Mouse (Mus musculus): ENCODE measurements around the gene Ly6g6f.

Ly6g6f gene

GRCm38 (mm10) chr17:35105740-35106389 is 20.5 kb upstream of the Ly6g6f start:
- no peak for DNase-seq (ENCODE audit: low read depth)

DNA sequence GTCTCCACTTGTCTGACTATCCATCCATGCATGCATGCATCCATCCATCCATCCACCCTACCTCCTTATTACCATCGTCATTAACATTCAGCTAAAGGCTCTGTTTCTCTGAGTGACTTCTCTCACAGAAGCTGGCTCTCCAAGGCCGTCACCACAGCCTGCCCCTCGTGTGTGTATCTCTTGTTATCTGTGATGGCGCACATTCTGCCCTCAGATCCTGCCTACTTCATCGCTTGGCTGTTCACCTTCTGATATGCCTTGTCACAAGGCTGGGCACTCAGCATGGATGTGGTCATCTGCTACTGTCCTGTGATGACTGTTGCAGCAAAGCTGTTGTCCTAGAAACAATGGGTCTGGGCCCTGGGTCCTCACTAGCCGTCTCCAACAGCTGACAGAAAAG is 19.3 kb upstream of the Ly6g6f start:
- peak; percentile 74 for DNase-seq (ENCODE audit: low read depth)

DNA sequence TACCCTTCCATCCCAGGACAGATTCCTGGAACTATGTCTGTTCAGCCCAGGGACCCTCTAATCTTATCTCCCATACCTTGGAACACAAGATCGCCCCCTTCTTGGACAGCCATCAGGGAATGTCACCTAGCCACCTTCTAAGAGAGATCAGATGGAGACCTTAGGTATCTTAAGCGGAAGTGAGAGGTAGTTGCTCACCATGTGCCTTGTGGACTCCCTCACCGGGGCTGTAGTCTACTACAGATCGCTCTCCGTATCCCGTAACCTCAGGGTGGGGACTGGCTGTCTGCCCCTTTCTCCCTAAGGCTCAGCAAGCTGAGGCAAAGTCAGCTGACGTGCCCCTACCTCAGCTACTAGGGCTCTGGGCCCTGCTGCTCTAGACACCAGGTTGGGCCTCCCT is 18.7 kb upstream of the Ly6g6f start:
- no peak for DNase-seq (ENCODE audit: low read depth)

GRCm38 (mm10) chr17:35103221-35103690 is 17.8 kb upstream of the Ly6g6f start:
- DNase-seq (ENCODE audit: low read depth): no peak

DNA sequence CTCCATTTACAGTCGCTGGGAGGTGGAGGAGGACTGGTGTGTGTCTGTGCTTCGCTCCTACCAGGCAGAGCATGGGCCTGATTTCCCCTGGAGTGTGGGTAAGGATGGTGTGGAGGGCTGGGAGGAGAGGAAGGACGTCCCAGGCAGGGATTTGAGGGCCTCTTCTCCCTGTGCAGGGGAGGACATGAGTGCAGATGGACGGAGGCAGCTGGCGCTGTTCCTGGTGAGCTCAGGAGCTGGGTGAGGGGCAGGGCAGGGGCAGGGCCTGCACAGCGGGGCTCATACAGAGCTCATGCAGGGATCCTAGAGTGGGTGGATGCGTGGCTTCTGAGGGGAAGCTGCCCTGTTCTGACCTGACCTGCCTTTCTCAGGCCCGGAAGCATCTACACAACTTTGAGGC is 16.9 kb upstream of the Ly6g6f start:
- DNase-seq (ENCODE audit: low read depth): no peak

GRCm38 (mm10) chr17:35101161-35101560 is 15.8 kb upstream of the Ly6g6f start:
- no peak for DNase-seq (ENCODE audit: low read depth)

DNA sequence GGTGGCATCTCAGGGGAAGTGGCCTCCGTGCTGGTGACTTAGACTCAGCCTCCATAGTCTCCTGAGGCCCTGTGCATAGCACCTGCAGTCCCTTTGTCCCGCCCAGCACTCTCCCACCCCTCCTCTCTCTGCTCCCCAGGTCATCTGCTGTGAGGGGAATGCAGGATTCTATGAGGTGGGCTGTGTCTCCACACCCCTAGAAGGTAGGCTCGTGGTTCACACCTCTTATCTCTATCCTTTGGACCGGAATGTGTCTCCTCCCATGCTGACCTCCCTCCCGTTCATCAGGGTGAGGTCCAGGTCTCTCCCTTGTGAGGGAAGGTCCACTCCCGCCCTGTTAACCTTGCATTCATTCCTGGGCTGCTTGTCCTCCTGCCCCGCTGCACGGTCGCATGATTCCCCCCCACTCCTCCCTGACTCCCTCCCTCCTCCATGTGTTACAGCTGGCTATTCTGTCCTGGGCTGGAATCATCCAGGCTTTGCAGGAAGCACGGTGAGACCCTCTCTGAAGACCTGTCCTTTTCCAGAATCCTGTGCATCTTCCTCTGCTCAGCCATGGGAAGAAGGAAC is 14.9 kb upstream of the Ly6g6f start:
- no peak for DNase-seq (ENCODE audit: low read depth)

- DNase-seq (ENCODE audit: low read depth): no peak
Measured at GRCm38 (mm10) chr17:35097164-35097655, 11.8 kb upstream of the Ly6g6f start.

GRCm38 (mm10) chr17:35096597-35096996 is 11.2 kb upstream of the Ly6g6f start:
- no peak for DNase-seq (ENCODE audit: low read depth)

DNA sequence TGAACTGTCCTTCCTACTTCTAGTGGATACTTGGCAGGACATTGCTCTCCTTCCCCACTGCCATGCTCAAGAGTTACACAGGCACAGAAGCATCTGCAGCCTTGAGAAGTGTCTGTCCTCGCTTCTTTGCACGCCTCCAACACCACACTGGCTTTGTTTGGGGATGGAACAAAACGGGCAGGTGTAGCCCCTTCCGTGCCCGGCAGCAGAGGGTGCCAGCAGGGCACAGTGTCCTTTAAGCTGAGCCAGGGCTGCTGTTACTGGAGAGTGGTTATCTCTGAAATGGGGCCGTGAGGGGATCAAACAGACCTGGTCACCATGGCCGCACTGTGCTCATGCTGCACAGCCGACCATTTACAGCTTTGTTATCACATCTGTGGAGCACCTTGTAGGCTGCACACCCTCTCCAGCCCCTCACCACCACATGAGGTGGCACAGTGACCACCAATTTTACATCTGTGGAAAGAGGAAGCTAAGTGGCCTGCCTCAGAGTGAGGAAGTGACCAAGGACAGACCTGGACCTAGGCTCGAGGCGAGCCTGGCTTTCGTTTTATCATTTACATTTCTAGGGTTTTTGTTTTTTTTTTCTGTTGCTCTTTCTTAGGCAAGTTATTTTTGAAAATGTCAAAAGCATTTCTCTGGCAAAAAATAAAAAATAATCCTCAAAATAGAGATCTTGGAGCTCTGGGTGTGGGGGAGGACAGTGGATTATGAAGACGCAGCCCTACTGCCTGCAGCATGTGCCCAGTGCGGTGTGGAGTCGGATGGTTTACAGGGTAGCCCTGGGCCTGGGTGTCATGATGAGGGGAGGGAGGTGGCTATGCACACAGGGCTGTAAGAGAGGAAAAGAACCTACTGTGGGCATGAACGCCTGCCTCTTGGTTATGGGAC is 9.3 kb upstream of the Ly6g6f start:
- no peak for DNase-seq (ENCODE audit: low read depth)

- DNase-seq (ENCODE audit: low read depth): no peak
Measured at GRCm38 (mm10) chr17:35092403-35093198, 7.2 kb upstream of the Ly6g6f start.

- DNase-seq (ENCODE audit: low read depth): no peak
Measured at GRCm38 (mm10) chr17:35090166-35090932, 4.9 kb upstream of the Ly6g6f start.

DNA sequence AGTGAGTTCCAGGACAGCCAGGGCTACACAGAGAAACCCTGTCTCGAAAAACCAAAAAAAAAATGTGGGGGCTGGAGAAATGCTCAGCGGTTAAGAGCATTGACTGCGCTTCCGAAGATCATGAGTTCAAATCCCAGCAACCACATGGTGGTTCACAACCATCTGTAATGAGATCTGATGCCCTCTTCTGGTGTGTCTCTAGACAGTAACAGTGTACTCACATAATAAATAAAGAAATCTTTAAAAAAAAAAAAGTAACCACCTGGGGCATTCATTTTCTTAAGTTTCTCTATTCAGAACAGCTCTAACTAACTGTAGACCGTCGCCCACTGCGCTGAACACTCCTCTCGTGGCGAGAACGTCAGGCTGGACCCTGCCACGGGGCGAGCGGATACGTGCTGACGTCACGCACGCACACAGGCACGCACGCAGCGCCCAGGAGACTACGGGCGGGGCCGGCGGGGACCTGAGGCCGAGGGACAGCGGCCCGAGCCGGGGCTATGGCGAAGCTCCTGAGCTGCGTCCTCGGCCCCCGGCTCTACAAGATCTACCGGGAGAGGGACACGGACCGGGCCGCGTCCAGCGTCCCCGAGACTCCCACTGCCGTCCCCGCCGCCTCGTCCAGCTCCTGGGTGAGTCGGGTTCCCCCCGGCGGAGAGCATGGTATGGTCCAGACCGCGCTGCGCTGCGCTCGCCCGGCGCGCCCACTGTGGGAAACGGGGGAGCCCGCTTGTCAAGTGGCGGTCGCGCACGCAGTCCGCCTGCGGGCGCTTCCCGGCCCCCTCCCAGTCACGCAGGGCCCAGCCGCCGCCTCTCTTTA is 3.6 kb upstream of the Ly6g6f start, which contains the start of gene Abhd16a:
Gene Abhd16a, plus strand, starts transcription at position 439 of the 820 bp plus-strand sequence.
- DNase-seq (ENCODE audit: low read depth): peak; percentile 84

GRCm38 (mm10) chr17:35088151-35088550 is 2.7 kb upstream of the Ly6g6f start:
- DNase-seq (ENCODE audit: low read depth): no peak

- DNase-seq (ENCODE audit: low read depth): no peak
Measured at GRCm38 (mm10) chr17:35083929-35084497, 1.4 kb downstream of the Ly6g6f start.

- DNase-seq (ENCODE audit: low read depth): no peak
Measured at GRCm38 (mm10) chr17:35082841-35083576, 2.4 kb downstream of the Ly6g6f start.

DNA sequence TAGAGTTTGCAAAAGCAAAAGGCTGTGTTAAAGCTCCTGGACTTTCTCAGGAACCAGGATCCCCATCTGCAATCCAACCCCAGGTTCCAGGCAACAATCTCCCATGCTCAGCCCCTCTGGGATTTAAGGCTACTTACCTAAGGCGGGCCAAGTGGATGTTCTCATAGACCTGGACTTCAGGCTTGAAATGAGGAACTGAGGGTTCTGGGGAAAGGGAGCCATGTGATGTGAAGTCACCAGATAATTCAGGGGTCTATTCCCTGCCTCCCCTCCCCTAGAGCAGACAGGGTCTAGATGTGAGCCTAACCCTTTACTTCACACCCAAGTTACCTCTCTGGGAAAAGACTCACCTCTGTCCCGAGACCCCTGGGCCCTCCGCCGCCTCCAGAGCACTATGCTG is 4.7 kb downstream of the Ly6g6f start:
- DNase-seq (ENCODE audit: low read depth): no peak

GRCm38 (mm10) chr17:35080248-35080647 is 5.2 kb downstream of the Ly6g6f start:
- DNase-seq (ENCODE audit: low read depth): no peak

DNA sequence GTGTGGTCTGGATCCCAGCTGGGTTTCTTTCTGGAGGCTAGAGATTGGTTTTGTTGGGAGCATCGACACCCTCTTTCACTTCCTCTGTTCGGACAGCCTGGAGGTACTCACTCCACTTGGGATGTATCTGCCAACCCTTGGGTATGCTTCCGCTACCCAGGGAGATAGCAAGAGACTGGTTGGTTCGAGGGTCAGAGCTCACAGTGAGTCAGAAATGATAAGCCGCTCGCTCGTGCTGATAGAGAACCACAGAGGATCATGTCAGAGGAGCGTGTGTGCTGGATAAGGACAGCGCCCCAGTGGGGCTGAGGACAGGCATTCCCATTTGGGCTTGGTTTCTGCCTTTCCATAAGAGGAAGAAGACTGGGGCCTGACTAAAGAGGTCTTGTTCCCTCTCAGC is 5.6 kb downstream of the Ly6g6f start:
- DNase-seq (ENCODE audit: low read depth): peak; percentile 70
